Mouse (Mus musculus) liver, postnatal 0 days (tissue): ENCODE results near the gene Ap3d1. TPM values are rescaled to one million over a fixed set of nuclear protein-coding genes. Genes with fewer than 3 reads are reported as not detected.

Experiments used
- ATAC-seq: fragments of 200-750 bp; cut with Nextera tagmentation; 2 replicates; pipeline ENCODE4 v1.8.0; 2017; ENCODE audit warnings: mild to moderate bottlenecking, moderate library complexity
- DNase-seq: peaks from one replicate; pipeline ENCODE4 v3.0.0-alpha.2; 2016
- H3K27ac ChIP-seq: fragments of 300-500 bp; sonication (generic); 2 replicates; pipeline ENCODE4 v1.5.1; 2014; ENCODE audit warnings: antibody characterized with exemption, moderate library complexity, mild to moderate bottlenecking, low read depth
- H3K27me3 ChIP-seq: fragments of 300-500 bp; sonication (generic); 2 replicates; pipeline ENCODE4 v1.6.1; 2014; ENCODE audit warnings: low read length, control low read depth, mixed read lengths; ENCODE audit not compliant: insufficient read depth
- H3K36me3 ChIP-seq: fragments of 300-500 bp; sonication (generic); replicated peaks from 2 replicates; pipeline ENCODE4 v1.6.1; 2014; ENCODE audit warnings: mild to moderate bottlenecking, control low read depth, low read length, moderate library complexity, mixed read lengths; ENCODE audit not compliant: insufficient read depth
- H3K4me1 ChIP-seq: fragments of 300-500 bp; sonication (generic); 2 replicates; pipeline ENCODE4 v1.6.1; 2014; ENCODE audit warnings: antibody characterized with exemption, mild to moderate bottlenecking, control low read depth; ENCODE audit not compliant: insufficient read depth
- H3K4me2 ChIP-seq: fragments of 300-500 bp; sonication (generic); 2 replicates; pipeline ENCODE4 v1.6.1; 2014; ENCODE audit warnings: low read depth, mild to moderate bottlenecking, low read length, moderate library complexity, mixed read lengths
- H3K4me3 ChIP-seq: fragments of 300-500 bp; sonication (generic); 2 replicates; pipeline ENCODE4 v1.5.1; 2014; ENCODE audit warnings: low read depth, low read length
- H3K9ac ChIP-seq: fragments of 300-500 bp; sonication (generic); replicated peaks from 2 replicates; pipeline ENCODE4 v1.6.1; 2014; ENCODE audit warnings: mild to moderate bottlenecking, moderate library complexity
- H3K9me3 ChIP-seq: fragments of 300-500 bp; sonication (generic); 2 replicates; pipeline ENCODE4 v1.6.1; 2016; ENCODE audit warnings: mild to moderate bottlenecking, control low read depth, low read length, mixed read lengths
- CTCF ChIP-seq: sonication (generic); IDR thresholded peaks from 2 replicates; pipeline ENCODE4 v1.5.1; 2016; ENCODE audit warnings: antibody characterized with exemption, low read depth
- EP300 ChIP-seq: IDR thresholded peaks from 2 replicates; pipeline ENCODE4 v1.6.1; 2016; ENCODE audit warnings: antibody characterized with exemption, low read depth, mild to moderate bottlenecking
- WGBS: fragments of 180-500 bp; shearing (Covaris S2); extraction: QIAGEN DNeasy Blood & Tissue Kit; methylation state at CpG from one replicate; pipeline ENCODE4 v1.1.7; 2014; ENCODE audit not compliant: insufficient replicate concordance; 5-methylcytosine and 5-hydroxymethylcytosine counted together
- polyA plus RNA-seq: library from polyadenylated mRNA; unstranded; fragments of >200 nt; fragmentation: Nextera tagmentation; extraction: Ambion mirVana; gene quantifications from 2 replicates; pipeline ENCODE4 v1.2.1, GENCODE M21; 2015

The Ap3d1 gene
- polyA plus RNA-seq, 1 experiment from 2014 or later = 19.0 TPM

DNA sequence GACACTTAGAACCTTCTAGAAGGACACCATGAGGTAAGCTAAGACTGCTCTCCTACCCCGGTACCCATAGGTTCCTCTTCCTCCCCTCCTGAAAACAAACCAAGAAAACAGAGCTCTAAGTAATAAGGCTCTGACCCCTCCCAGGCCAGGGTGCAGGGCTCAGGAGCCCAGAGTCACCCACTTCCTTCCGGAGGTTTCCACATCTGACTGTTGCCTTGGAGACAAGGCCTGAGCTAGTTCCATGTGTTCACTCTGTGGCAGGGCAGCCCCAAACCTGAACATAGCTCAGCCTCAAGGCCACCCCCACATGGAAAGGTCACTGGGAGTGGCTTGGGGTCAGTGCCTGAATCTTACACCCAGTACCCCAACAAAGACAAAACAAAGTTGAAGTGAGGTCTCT, 46.9 kb downstream of the Ap3d1 start:
- TF ChIP-seq EP300 (peak; percentile 53; the same call in 1 of the 2 replicates), CTCF (no peak)
- H3K4me1 ChIP-seq = peaks cover 81% of the 10 kb centered on the region
- peak; percentile 78 for DNase-seq
- peak overlapping the region; percentile 48 for H3K9ac ChIP-seq
- H3K4me2 ChIP-seq = peak overlapping the region; percentile 50
- peak; percentile 37 for ATAC-seq
- 27% methylated on average over 2 of the region's 2 CpGs for WGBS
- peaks cover 19% of the 10 kb centered on the region for H3K36me3 ChIP-seq
- 0 out of 2 replicates have a peak overlapping the region, but pooled peaks have one; percentile 8 for H3K4me3 ChIP-seq
- no peaks in the 10 kb centered on the region for H3K9me3 ChIP-seq
- peak overlapping the region; percentile 95 for H3K27ac ChIP-seq
- H3K27me3 ChIP-seq = no peaks in the 10 kb centered on the region

DNA sequence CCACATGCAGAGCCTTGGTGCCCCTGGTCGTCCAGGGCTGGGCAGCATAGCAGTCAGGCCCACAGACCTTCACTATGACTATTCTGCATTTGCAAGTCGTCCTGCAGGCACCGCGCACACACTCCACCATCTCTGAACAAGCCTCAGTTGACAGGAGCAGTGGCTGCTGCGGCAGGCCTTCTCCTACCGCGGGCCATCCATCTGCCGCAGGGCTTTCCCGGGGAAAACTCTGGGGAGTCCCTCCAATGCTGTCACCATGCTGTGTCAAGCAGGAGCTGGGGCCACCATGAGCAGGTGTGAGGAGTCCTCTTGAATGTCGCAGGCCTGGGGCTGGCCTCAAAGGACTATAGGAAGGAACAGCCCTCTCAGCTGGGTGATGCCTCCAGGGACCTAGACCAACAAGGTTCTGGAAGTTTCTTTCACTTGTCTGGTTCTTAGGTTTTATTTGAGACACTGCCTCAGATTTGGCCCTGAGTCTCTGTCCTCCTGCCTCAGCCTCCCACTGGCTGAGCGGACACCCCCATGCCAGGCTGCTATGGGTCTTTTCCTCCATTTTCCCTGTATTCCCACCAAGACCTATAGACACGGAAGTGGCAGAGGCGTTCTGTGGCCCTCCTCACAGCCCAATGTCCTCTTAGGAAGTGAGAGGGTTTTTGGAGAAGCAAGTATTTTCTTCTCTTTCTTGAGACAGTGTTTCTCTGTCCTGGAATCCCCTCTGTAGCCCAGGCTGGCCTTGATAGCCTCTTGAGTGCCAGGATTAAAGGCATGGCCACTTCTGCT, 47.7 kb downstream of the Ap3d1 start:
- Histone ChIP-seq H3K4me2 (peak overlapping the region; percentile 50), H3K4me1 (peaks cover 73% of the 10 kb centered on the region), H3K27me3 (no peaks in the 10 kb centered on the region), H3K9me3 (no peaks in the 10 kb centered on the region), H3K9ac (peak overlapping the region; percentile 48), H3K36me3 (peaks cover 28% of the 10 kb centered on the region), H3K4me3 (0 out of 2 replicates have a peak overlapping the region, but pooled peaks have one; percentile 8), H3K27ac (peak overlapping the region; percentile 95)
- DNase-seq = no peak
- TF ChIP-seq CTCF (no peak), EP300 (no peak)
- WGBS = 80% methylated on average over 13 of the region's 13 CpGs
- no peak for ATAC-seq

DNA sequence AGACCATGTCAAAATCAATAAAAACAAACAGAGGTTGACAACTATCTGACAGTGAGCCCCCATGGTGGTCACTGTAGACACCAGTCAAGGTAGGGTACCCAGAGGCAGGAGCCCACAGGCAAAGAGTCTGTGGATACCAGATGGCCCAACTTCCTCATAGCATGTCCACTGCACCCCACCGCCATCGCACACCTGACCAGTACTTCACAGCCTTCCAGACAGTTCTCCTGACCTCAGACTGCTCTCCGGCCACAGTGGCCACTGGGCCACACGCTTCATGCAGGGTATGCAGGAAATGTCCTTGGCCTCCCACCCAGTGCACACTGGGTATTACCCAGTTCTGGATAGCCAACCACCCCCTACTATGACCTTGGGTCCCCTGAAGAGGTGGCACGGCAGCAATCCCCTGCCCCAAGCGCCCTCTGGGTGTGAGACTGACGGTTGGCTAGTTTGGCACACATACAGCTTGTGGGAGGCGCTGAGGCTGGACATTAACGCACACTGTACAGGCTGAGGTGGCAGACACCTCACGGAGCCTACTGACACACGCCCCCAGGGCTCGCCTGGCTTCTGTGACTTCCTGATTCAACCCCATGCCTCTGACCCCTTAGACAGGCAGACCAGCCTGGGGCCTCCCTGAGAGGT, 48.5 kb downstream of the Ap3d1 start:
- Histone ChIP-seq H3K27me3 (no peaks in the 10 kb centered on the region), H3K4me3 (no peak overlapping the region), H3K36me3 (peaks cover 31% of the 10 kb centered on the region), H3K4me2 (peak overlapping the region; percentile 42; the same call in 1 of the 2 replicates), H3K27ac (peak overlapping the region; percentile 95), H3K9ac (peak overlapping the region; percentile 11; the same call in 1 of the 2 replicates), H3K4me1 (peaks cover 65% of the 10 kb centered on the region), H3K9me3 (no peaks in the 10 kb centered on the region)
- DNase-seq (no peak), ATAC-seq (no peak)
- no peak for TF ChIP-seq EP300
- 69% methylated on average over 12 of the region's 12 CpGs for WGBS

DNA sequence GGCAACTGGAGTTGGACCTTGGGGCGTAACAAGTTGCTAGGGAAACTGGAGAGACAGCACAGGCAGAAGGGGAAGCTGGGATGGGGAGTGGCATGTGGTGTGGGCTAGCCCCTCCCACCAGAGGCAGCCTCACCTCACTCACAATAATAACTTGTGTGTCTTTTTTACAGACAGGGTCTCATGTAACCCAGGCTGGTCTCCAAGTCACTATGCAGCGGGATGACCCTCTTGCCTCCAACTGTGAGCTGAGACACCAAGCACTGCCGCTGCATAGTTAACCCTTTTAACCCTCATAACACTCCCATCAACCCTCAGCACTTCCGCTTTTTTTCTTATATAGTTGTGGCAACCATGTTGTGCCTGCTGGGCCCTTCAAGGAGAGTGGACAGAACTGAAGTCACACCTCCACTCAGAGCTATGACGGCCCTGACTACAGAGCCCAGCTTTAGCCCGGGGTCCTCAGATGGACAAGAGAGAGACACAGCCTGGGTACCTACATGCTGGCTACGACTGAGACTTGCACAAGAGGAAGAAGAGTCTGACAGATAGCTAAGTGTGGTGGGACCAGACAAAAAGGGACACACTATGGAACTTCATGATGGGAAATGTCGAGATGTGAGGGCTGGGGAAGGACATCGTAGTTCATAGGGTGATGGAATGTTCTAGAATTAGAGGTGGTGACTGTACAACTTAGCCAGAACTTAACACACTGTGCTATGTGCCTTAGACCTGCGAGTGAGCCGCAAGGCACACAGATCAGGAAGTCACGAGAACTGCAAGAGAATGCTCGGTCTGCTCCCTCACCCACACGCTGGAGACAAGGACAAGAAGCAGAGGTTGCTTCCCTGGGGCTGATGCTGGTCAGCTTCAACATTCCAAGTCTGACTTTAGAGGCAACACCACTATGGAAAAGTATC, 49.6 kb downstream of the Ap3d1 start:
- no peak overlapping the region; the same call in 1 of the 2 replicates for H3K9ac ChIP-seq
- no peaks in the 10 kb centered on the region for H3K27me3 ChIP-seq
- peak; percentile 57 for DNase-seq
- H3K27ac ChIP-seq = peak overlapping the region; percentile 95
- H3K36me3 ChIP-seq = peaks cover 31% of the 10 kb centered on the region
- H3K9me3 ChIP-seq = no peaks in the 10 kb centered on the region
- peak; percentile 9; the same call in 1 of the 2 replicates for ATAC-seq
- no peak overlapping the region for H3K4me3 ChIP-seq
- WGBS = 43% methylated on average over 14 of the region's 14 CpGs
- peak overlapping the region; percentile 42; the same call in 1 of the 2 replicates for H3K4me2 ChIP-seq
- no peak for TF ChIP-seq CTCF
- TF ChIP-seq EP300 = no peak
- peaks cover 55% of the 10 kb centered on the region for H3K4me1 ChIP-seq

DNA sequence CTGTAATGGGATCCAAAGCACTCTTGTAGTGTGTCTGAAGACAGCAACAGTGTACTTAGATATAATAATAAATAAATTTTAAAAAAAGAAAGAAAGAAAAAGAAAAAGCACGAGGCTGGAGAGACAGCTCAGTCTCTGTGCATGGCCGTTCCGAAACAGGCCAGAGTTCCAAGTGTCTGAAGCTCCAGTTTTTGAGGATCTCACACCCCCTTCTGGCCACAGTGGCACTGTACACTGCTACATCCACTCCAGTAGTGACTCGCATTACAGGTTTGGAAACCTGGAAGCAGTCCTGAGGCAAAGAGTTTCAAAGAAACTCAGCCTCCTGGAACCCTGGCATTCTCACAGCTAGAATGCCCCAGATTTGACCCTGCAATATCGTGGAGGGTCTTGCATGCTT, 54.2 kb downstream of the Ap3d1 start:
- Histone ChIP-seq H3K27ac (no peak overlapping the region), H3K36me3 (peaks cover 44% of the 10 kb centered on the region), H3K4me2 (no peak overlapping the region), H3K27me3 (no peaks in the 10 kb centered on the region), H3K9me3 (no peaks in the 10 kb centered on the region), H3K4me3 (no peak overlapping the region), H3K9ac (no peak overlapping the region), H3K4me1 (peaks cover 29% of the 10 kb centered on the region)
- DNase-seq (peak; percentile 84), ATAC-seq (peak; percentile 69)
- 40% methylated on average over 5 of the region's 5 CpGs for WGBS
- TF ChIP-seq CTCF (peak; percentile 91), EP300 (no peak)
